Mouse (Mus musculus): Measurements from ENCODE around the gene Ddx42.

- TF ChIP-seq EP300 (IDR thresholded peaks at IDR 0.05), result no peak
- no peak for TF ChIP-seq CTCF (IDR thresholded peaks at IDR 0.05)
These were observed 44.2 kb downstream of the Ddx42 start for GRCm38 (mm10) chr11:106260826-106261450.

Data from lung, postnatal 0 days (tissue).